Mouse (Mus musculus) hindbrain, embryonic 10.5 days (tissue): ENCODE results near the gene Prp2. TPM values are rescaled to one million over a fixed set of nuclear protein-coding genes. Genes with fewer than 3 reads are reported as not detected.
"Not testable (repeated sequence)": the region's sequence is repeated elsewhere in the genome, so short reads cannot be mapped to it uniquely, and the experiment has no call there.

Experiments
- DNase-seq: peaks from one replicate; pipeline ENCODE4 v3.0.0-alpha.2; 2017; ENCODE audit warnings: low spot score
- H3K27ac ChIP-seq: fragments of 300-500 bp; sonication (generic); 2 replicates; pipeline ENCODE4 v1.5.1; 2016; ENCODE audit warnings: mild to moderate bottlenecking, moderate library complexity
- H3K27me3 ChIP-seq: fragments of 300-500 bp; sonication (generic); 2 replicates; pipeline ENCODE4 v1.6.1; 2016; ENCODE audit warnings: mild to moderate bottlenecking; ENCODE audit not compliant: poor library complexity, insufficient read depth, severe bottlenecking
- H3K36me3 ChIP-seq: fragments of 300-500 bp; sonication (generic); 2 replicates; pipeline ENCODE4 v1.6.1; 2016; ENCODE audit warnings: mild to moderate bottlenecking, moderate library complexity
- H3K4me1 ChIP-seq: fragments of 300-500 bp; sonication (generic); replicated peaks from 2 replicates; pipeline ENCODE4 v1.6.1; 2016; ENCODE audit warnings: mild to moderate bottlenecking
- H3K4me3 ChIP-seq: fragments of 300-500 bp; sonication (generic); 2 replicates; pipeline ENCODE4 v1.5.1; 2016; ENCODE audit warnings: mild to moderate bottlenecking, moderate library complexity
- H3K9me3 ChIP-seq: fragments of 300-500 bp; sonication (generic); 2 replicates; pipeline ENCODE4 v1.6.1; 2016; ENCODE audit warnings: mild to moderate bottlenecking, moderate library complexity
- WGBS: fragments of 180-500 bp; shearing (Covaris S2); methylation state at CpG from one replicate; pipeline ENCODE4 v1.1.7; 2016; 5-methylcytosine and 5-hydroxymethylcytosine counted together
- polyA plus RNA-seq: library from polyadenylated mRNA; unstranded; fragments of >200 nt; fragmentation: Nextera tagmentation; extraction: Ambion mirVana; gene quantifications from 2 replicates; pipeline ENCODE4 v1.2.1, GENCODE M21; 2016

Prp2 gene
- not detected in 2 replicates for polyA plus RNA-seq

- not testable (repeated sequence) for H3K36me3 ChIP-seq, H3K4me1 ChIP-seq, H3K4me3 ChIP-seq, H3K27me3 ChIP-seq, H3K27ac ChIP-seq, DNase-seq, H3K9me3 ChIP-seq
- WGBS, result 83% methylated on average over 2 of the region's 2 CpGs
These were observed at the start of gene Prp2 for GRCm38 (mm10) chr6:132595613-132596012. Gene Prp2 (plus strand): TSS chr6:132595913.

GRCm38 (mm10) chr6:132569509-132569908 lies 26.2 kb upstream of the Prp2 start, which contains the start of gene Prh1:
Gene Prh1 (plus strand): TSS chr6:132569809.
- 89% methylated on average over 1 of the region's 1 CpGs for WGBS
- H3K27ac ChIP-seq, H3K36me3 ChIP-seq, H3K4me1 ChIP-seq, H3K27me3 ChIP-seq, DNase-seq, H3K4me3 ChIP-seq: not testable (repeated sequence)
- H3K9me3 ChIP-seq, result peaks cover 14% of the 10 kb centered on the region

- no peak for DNase-seq
- no peaks in the 10 kb centered on the region for H3K36me3 ChIP-seq
- H3K27ac ChIP-seq, result no peak overlapping the region
- no peaks in the 10 kb centered on the region for H3K27me3 ChIP-seq
- no peak overlapping the region for H3K4me3 ChIP-seq
- H3K4me1 ChIP-seq, result no peaks in the 10 kb centered on the region
- H3K9me3 ChIP-seq, result no peaks in the 10 kb centered on the region
These were observed 53.7 kb downstream of the Prp2 start for GRCm38 (mm10) chr6:132649399-132649798.

Other genes with a start within 250 kb of the Prp2 start
- gene Gm8882, start 231.8 kb upstream of the Prp2 start, polyA plus RNA-seq, result not detected in 2 replicates
- gene Prh1, start 26.1 kb upstream of the Prp2 start, polyA plus RNA-seq, result not detected in 2 replicates
- gene A630073D07Rik, start 55.6 kb downstream of the Prp2 start, polyA plus RNA-seq, result not detected in 2 replicates
- not detected in 2 replicates for gene Tas2r120, start 61.0 kb downstream of the Prp2 start, polyA plus RNA-seq
- not detected in 2 replicates for gene Tas2r121, start 105.1 kb downstream of the Prp2 start, polyA plus RNA-seq
- not detected in 2 replicates for gene Tas2r122, start 116.0 kb downstream of the Prp2 start, polyA plus RNA-seq
- not detected in 2 replicates for gene Tas2r115, start 142.1 kb downstream of the Prp2 start, polyA plus RNA-seq
- gene Tas2r124, start 158.8 kb downstream of the Prp2 start, polyA plus RNA-seq, result not detected in 2 replicates
- not detected in 2 replicates for gene Tas2r102, start 166.2 kb downstream of the Prp2 start, polyA plus RNA-seq
- not detected in 2 replicates for gene Tas2r136, start 182.2 kb downstream of the Prp2 start, polyA plus RNA-seq
- not detected in 2 replicates for gene Tas2r117, start 206.9 kb downstream of the Prp2 start, polyA plus RNA-seq